Mouse (Mus musculus) embryo, embryonic 10.5 days (tissue): Measurements from ENCODE around the gene Gabarapl2.

Source experiments
- DNase-seq: peaks from one replicate; pipeline ENCODE4 v3.0.0-alpha.2; 2015; ENCODE audit warnings: low spot score

Gene Gabarapl2

GRCm38 (mm10) chr8:111940171-111941100 lies at the start of gene Gabarapl2:
Gene Gabarapl2, plus strand, starts transcription at chr8:111940703.
- peak; percentile 99 for DNase-seq

- no peak for DNase-seq
These were observed 49.6 kb upstream of the Gabarapl2 start for GRCm38 (mm10) chr8:111890911-111891303.

- no peak for DNase-seq
These were observed 48.5 kb upstream of the Gabarapl2 start for GRCm38 (mm10) chr8:111891983-111892382.

- DNase-seq, result no peak
These were observed 47.9 kb upstream of the Gabarapl2 start for GRCm38 (mm10) chr8:111892615-111893014.

GRCm38 (mm10) chr8:111894955-111895354 lies 45.5 kb upstream of the Gabarapl2 start:
- DNase-seq, result no peak

- no peak for DNase-seq
These were observed 41.9 kb upstream of the Gabarapl2 start for GRCm38 (mm10) chr8:111898586-111898985.

- DNase-seq, result peak; percentile 59
These were observed 38.4 kb upstream of the Gabarapl2 start for GRCm38 (mm10) chr8:111902080-111902479.

GRCm38 (mm10) chr8:111905500-111906121 lies 34.9 kb upstream of the Gabarapl2 start:
- no peak for DNase-seq

GRCm38 (mm10) chr8:111909621-111910450 lies 30.7 kb upstream of the Gabarapl2 start, which contains the start of gene Chst5:
Gene Chst5, minus strand, starts transcription at chr8:111910447.
- DNase-seq, result no peak

- DNase-seq, result no peak
These were observed 28.9 kb upstream of the Gabarapl2 start for GRCm38 (mm10) chr8:111911572-111911971.

GRCm38 (mm10) chr8:111912860-111913432 lies 27.6 kb upstream of the Gabarapl2 start:
- peak; percentile 58 for DNase-seq

- no peak for DNase-seq
These were observed 20.8 kb upstream of the Gabarapl2 start for GRCm38 (mm10) chr8:111919663-111920062.

- no peak for DNase-seq
These were observed 19.5 kb upstream of the Gabarapl2 start for GRCm38 (mm10) chr8:111920971-111921370.

GRCm38 (mm10) chr8:111923383-111923804 lies 17.1 kb upstream of the Gabarapl2 start:
- DNase-seq, result peak; percentile 80

GRCm38 (mm10) chr8:111924976-111925375 lies 15.5 kb upstream of the Gabarapl2 start:
- no peak for DNase-seq

GRCm38 (mm10) chr8:111929648-111930344 lies 10.7 kb upstream of the Gabarapl2 start:
- DNase-seq, result no peak

GRCm38 (mm10) chr8:111931721-111932120 lies 8.8 kb upstream of the Gabarapl2 start:
- no peak for DNase-seq

- DNase-seq, result peak; percentile 70
These were observed 7.7 kb upstream of the Gabarapl2 start for GRCm38 (mm10) chr8:111932580-111933336.

GRCm38 (mm10) chr8:111933348-111934076 lies 7.0 kb upstream of the Gabarapl2 start, which contains the start of gene Tmem231:
Gene Tmem231, minus strand, starts transcription at chr8:111933881.
- peak; percentile 96 for DNase-seq

- no peak for DNase-seq
These were observed 6.3 kb upstream of the Gabarapl2 start for GRCm38 (mm10) chr8:111934201-111934600.
